Mouse (Mus musculus) lung, embryonic 14.5 days (tissue): Measurements from ENCODE around the gene Cyp2c23. TPM values are rescaled to one million over a fixed set of nuclear protein-coding genes. Genes with fewer than 3 reads are reported as not detected.

ENCODE experiments used
- ATAC-seq: fragments of 200-750 bp; cut with Nextera tagmentation; 2 replicates; pipeline ENCODE4 v1.8.0; 2017; ENCODE audit warnings: mild to moderate bottlenecking, moderate TSS enrichment, moderate library complexity; ENCODE audit not compliant: insufficient read depth
- DNase-seq: peaks from one replicate; pipeline ENCODE4 v3.0.0-alpha.2; 2015
- H3K27ac ChIP-seq: fragments of 300-500 bp; sonication (generic); 2 replicates; pipeline ENCODE4 v1.5.1; 2014; ENCODE audit warnings: low read depth, mild to moderate bottlenecking, moderate library complexity
- H3K27me3 ChIP-seq: fragments of 300-500 bp; sonication (generic); 2 replicates; pipeline ENCODE4 v1.6.1; 2014; ENCODE audit warnings: low read length, control low read depth; ENCODE audit not compliant: insufficient read depth
- H3K36me3 ChIP-seq: fragments of 300-500 bp; sonication (generic); 2 replicates; pipeline ENCODE4 v1.6.1; 2014; ENCODE audit warnings: control low read depth; ENCODE audit not compliant: insufficient read depth
- H3K4me1 ChIP-seq: fragments of 300-500 bp; sonication (generic); 2 replicates; pipeline ENCODE4 v1.6.1; 2014; ENCODE audit warnings: antibody characterized with exemption, control low read depth; ENCODE audit not compliant: insufficient read depth
- H3K4me2 ChIP-seq: fragments of 300-500 bp; sonication (generic); 2 replicates; pipeline ENCODE4 v1.6.1; 2014; ENCODE audit warnings: mild to moderate bottlenecking
- H3K4me3 ChIP-seq: fragments of 300-500 bp; sonication (generic); 2 replicates; pipeline ENCODE4 v1.5.1; 2014; ENCODE audit warnings: low read depth, low read length
- H3K9ac ChIP-seq: fragments of 300-500 bp; sonication (generic); 2 replicates; pipeline ENCODE4 v1.6.1; 2014
- H3K9me3 ChIP-seq: fragments of 300-500 bp; sonication (generic); 2 replicates; pipeline ENCODE4 v1.6.1; 2016; ENCODE audit warnings: low read depth, low read length, control low read depth
- CTCF ChIP-seq: IDR thresholded peaks from 2 replicates; pipeline ENCODE4 v1.5.1; 2016; ENCODE audit warnings: antibody characterized with exemption, low read depth
- WGBS: fragments of 180-500 bp; shearing (Covaris S2); extraction: QIAGEN DNeasy Blood & Tissue Kit; methylation state at CpG from one replicate; pipeline ENCODE4 v1.1.7; 2014; 5-methylcytosine and 5-hydroxymethylcytosine counted together
- polyA plus RNA-seq: library from polyadenylated mRNA; unstranded; fragments of >200 nt; fragmentation: Nextera tagmentation; extraction: Ambion mirVana; gene quantifications from 2 replicates; pipeline ENCODE4 v1.2.1, GENCODE M21; 2014

The Cyp2c23 gene
- polyA plus RNA-seq, 1 experiment from 2014 or later, result 0.42 TPM

DNA sequence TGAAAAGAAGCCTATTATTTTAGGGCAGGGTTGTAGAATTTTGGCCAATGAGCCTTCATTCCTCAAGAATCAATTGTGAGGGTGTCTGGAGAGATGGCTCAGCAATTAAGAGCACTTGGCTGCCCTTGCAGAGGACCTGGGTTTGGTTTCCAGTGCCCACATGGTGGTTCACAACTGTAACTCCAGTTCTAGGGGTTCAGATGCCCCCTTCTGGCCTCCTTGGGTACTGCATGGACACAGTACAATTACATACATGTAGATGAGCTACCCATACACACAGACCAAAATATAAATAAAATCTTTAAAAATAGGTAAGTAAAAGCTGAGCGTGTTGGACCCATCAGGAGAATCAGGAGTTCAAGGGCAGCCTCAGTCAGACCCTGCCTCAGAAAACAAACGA lies 67.8 kb downstream of the Cyp2c23 start:
- WGBS, result 78% methylated on average over 2 of the region's 2 CpGs
- H3K9ac ChIP-seq, result no peak overlapping the region
- no peaks in the 10 kb centered on the region for H3K9me3 ChIP-seq
- no peak overlapping the region for H3K4me3 ChIP-seq
- peak; percentile 58 for TF ChIP-seq CTCF
- no peaks in the 10 kb centered on the region for H3K36me3 ChIP-seq
- peak; percentile 53 for DNase-seq
- no peak for ATAC-seq
- H3K4me1 ChIP-seq, result peaks cover 5% of the 10 kb centered on the region; the same call in 1 of the 2 replicates
- no peak overlapping the region for H3K27ac ChIP-seq
- no peaks in the 10 kb centered on the region for H3K27me3 ChIP-seq
- no peak overlapping the region for H3K4me2 ChIP-seq

DNA sequence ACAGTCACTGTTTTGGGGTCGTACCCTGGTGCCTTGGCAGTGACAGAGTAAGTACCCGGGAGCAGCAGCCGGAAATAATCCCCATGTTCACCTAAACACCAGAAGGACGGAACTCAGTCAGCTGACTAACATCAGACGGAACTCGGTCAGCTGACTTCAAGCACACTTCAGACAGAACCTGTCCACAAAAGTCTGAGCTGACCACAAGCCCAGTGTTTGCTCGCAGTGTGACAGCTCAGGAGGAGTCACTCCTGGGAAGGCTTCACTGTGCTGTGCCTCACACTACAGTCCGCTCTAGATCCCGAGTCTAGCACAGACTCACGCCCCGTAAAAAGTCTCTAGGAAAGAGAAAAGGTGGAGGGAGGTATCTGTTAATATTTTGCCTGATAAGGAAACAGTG lies 69.0 kb downstream of the Cyp2c23 start:
- Histone ChIP-seq H3K27me3 (no peaks in the 10 kb centered on the region), H3K27ac (no peak overlapping the region), H3K9ac (no peak overlapping the region), H3K9me3 (no peaks in the 10 kb centered on the region), H3K36me3 (no peaks in the 10 kb centered on the region), H3K4me1 (peaks cover 5% of the 10 kb centered on the region; the same call in 1 of the 2 replicates), H3K4me2 (no peak overlapping the region), H3K4me3 (no peak overlapping the region)
- no peak for TF ChIP-seq CTCF
- WGBS, result 69% methylated on average over 11 of the region's 11 CpGs
- no peak for ATAC-seq
- no peak for DNase-seq

DNA sequence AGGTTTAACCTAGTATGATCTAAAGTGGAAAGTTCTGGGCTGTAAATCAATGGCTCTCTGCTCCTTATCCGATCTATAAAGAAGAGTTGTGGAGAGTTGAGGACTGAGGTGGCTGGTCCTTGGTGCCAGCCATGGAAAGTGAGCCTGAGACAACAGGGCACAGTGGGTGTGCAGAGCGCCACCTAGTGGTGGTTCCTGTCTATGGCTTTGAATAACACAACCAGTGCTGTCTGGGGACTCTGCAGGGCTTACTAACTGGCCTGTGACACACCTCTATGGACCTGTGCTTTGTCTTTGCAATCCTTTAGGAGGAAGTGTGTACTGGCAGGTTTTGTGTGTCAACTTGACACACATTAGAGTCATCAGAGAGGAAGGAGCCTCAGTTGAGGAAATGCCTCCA lies 69.8 kb downstream of the Cyp2c23 start:
- no peak overlapping the region for H3K4me3 ChIP-seq
- WGBS, result 28% methylated on average over 2 of the region's 2 CpGs
- H3K36me3 ChIP-seq, result no peaks in the 10 kb centered on the region
- peaks cover 5% of the 10 kb centered on the region; the same call in 1 of the 2 replicates for H3K4me1 ChIP-seq
- ATAC-seq (peak; percentile 35), DNase-seq (peak; percentile 85)
- no peaks in the 10 kb centered on the region for H3K9me3 ChIP-seq
- H3K4me2 ChIP-seq, result no peak overlapping the region
- no peak overlapping the region for H3K27ac ChIP-seq
- peak; percentile 95 for TF ChIP-seq CTCF
- H3K9ac ChIP-seq, result no peak overlapping the region
- no peaks in the 10 kb centered on the region for H3K27me3 ChIP-seq

DNA sequence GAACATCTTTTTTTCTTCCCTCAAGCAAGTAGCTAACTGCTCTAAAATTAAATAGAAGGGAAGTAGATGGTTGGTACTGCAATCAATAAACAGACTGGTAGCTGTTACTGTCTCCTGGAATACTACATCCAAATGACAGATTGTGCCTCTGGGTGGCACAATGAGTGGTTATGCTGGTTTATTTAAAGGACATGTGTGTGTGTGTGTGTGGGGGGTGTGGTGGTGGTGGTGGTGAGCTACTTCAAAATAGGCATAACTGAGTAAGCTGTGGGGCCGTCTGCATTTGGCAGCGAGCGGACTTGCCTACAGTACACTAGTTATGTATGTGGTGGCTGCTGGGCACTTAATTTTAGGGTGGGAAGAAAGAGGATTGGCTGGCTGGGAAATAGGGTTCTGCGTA lies 71.1 kb downstream of the Cyp2c23 start:
- no peak for DNase-seq
- peaks cover 5% of the 10 kb centered on the region; the same call in 1 of the 2 replicates for H3K4me1 ChIP-seq
- H3K4me3 ChIP-seq, result no peak overlapping the region
- H3K9ac ChIP-seq, result no peak overlapping the region; the same call in 1 of the 2 replicates
- H3K27me3 ChIP-seq, result no peaks in the 10 kb centered on the region
- 59% methylated on average over 4 of the region's 4 CpGs for WGBS
- TF ChIP-seq CTCF, result no peak
- no peak for ATAC-seq
- H3K36me3 ChIP-seq, result no peaks in the 10 kb centered on the region
- H3K4me2 ChIP-seq, result 0 out of 2 replicates have a peak overlapping the region, but pooled peaks have one; percentile 10
- H3K9me3 ChIP-seq, result no peaks in the 10 kb centered on the region
- peak overlapping the region; percentile 54; the same call in 1 of the 2 replicates for H3K27ac ChIP-seq

DNA sequence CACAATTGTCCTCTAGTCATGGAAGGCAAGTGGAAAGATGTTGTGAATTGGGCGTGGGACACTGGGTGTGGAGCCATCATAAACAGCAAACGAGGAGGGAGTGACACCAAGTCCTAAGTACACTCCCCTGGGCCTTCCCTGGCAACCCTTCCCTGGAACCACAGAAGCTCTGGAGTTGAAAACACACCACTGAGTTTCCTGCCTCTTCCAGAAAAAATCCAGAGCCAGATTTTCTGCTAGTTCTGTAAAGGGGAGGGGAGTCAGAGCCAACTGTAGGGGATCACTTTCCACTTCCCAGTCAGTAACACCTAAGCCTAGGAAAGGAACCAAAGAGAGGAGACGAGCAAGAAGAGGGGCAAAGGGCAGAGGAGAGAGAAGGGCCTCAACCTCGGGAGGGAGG lies 71.6 kb downstream of the Cyp2c23 start:
- H3K36me3 ChIP-seq, result no peaks in the 10 kb centered on the region
- no peaks in the 10 kb centered on the region for H3K9me3 ChIP-seq
- no peak for TF ChIP-seq CTCF
- peaks cover 5% of the 10 kb centered on the region; the same call in 1 of the 2 replicates for H3K4me1 ChIP-seq
- H3K27me3 ChIP-seq, result no peaks in the 10 kb centered on the region
- no peak overlapping the region for H3K4me3 ChIP-seq
- H3K9ac ChIP-seq, result no peak overlapping the region; the same call in 1 of the 2 replicates
- H3K27ac ChIP-seq, result no peak overlapping the region
- peak; percentile 77 for DNase-seq
- 0 out of 2 replicates have a peak overlapping the region, but pooled peaks have one; percentile 10 for H3K4me2 ChIP-seq
- WGBS, result 17% methylated on average over 4 of the region's 4 CpGs
- peak; percentile 57 for ATAC-seq

DNA sequence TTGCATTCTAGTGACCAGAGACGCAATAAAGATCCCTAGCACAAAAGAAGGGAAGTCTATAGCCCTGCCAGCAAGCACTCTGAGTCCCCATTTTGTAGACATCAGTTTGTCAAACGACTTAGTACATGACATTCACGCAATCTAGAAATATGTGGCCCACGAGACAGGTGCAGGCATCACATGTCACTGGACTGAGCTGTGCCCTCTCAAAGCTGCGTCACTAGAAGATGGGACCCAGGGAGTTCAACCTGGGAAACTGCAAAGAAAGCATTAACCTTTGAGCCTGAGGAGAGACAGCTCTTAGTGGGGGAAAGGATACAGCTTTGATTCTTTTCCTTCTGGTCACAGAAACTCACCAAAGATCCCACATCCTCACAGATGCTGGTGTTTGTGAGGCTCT lies 73.7 kb downstream of the Cyp2c23 start:
- Histone ChIP-seq H3K36me3 (no peaks in the 10 kb centered on the region), H3K27me3 (no peaks in the 10 kb centered on the region), H3K9ac (no peak overlapping the region), H3K4me3 (no peak overlapping the region), H3K4me1 (peaks cover 5% of the 10 kb centered on the region; the same call in 1 of the 2 replicates), H3K9me3 (no peaks in the 10 kb centered on the region), H3K4me2 (no peak overlapping the region), H3K27ac (no peak overlapping the region)
- DNase-seq (no peak), ATAC-seq (no peak)
- 65% methylated on average over 5 of the region's 5 CpGs for WGBS
- TF ChIP-seq CTCF, result no peak

Other genes with a start within 250 kb of the Cyp2c23 start
- gene Abcc2, start 247.0 kb downstream of the Cyp2c23 start, polyA plus RNA-seq, result not detected in 2 replicates
- gene Dnmbp, start 89.0 kb downstream of the Cyp2c23 start, polyA plus RNA-seq, result 22.4 and 24.2 TPM in 2 replicates
- gene Cpn1, start 42.7 kb downstream of the Cyp2c23 start, polyA plus RNA-seq, result 5.4 and 7.5 TPM in 2 replicates
- 30.8 and 34.8 TPM in 2 replicates for gene Erlin1, start 40.6 kb upstream of the Cyp2c23 start, polyA plus RNA-seq
- gene Chuk, start 78.3 kb upstream of the Cyp2c23 start, polyA plus RNA-seq, result 42.0 and 44.7 TPM in 2 replicates
- 32.8 and 36.3 TPM in 2 replicates for gene Cwf19l1, start 106.7 kb upstream of the Cyp2c23 start, polyA plus RNA-seq
- 86.5 and 89.7 TPM in 2 replicates for gene Bloc1s2, start 117.2 kb upstream of the Cyp2c23 start, polyA plus RNA-seq
- gene Pkd2l1, start 163.2 kb upstream of the Cyp2c23 start, polyA plus RNA-seq, result not detected in 2 replicates
- gene Scd3, start 174.1 kb upstream of the Cyp2c23 start, polyA plus RNA-seq, result 0.20 TPM in 2 replicates